Mouse (Mus musculus): ENCODE measurements at regions not wholly inside any gene's neighbourhood (a gene's known extent, or its start where the extent isn't known, plus 50 kb on each side); places are given as distances from the start of the nearest gene placed in this dataset.

GRCm38 (mm10) chr2:139198281-139198680 lies 295.4 kb upstream of the Sptlc3 start:
- Histone ChIP-seq H3K9ac (ENCODE audit: low read depth, low read length, severe bottlenecking) (no peak overlapping the region), H3K36me3 (ENCODE audit: control insufficient read depth, insufficient read depth, low read length) (no peaks in the 10 kb centered on the region), H3K27ac (replicated peaks; ENCODE audit: low read depth, low read length) (no peak overlapping the region), H3K9me3 (ENCODE audit: control insufficient read depth, low read length) (no peaks in the 10 kb centered on the region), H3K27me3 (ENCODE audit: control insufficient read depth, insufficient read depth, low read length) (no peaks in the 10 kb centered on the region), H3K4me1 (ENCODE audit: control insufficient read depth, insufficient read depth, low read length) (no peaks in the 10 kb centered on the region), H3K4me2 (replicated peaks; ENCODE audit: low read depth, low read length, severe bottlenecking) (no peak overlapping the region), H3K4me3 (replicated peaks; ENCODE audit: low read length) (no peak overlapping the region)
- ATAC-seq (ENCODE audit: low FRiP score, low read depth) = no peak
- DNase-seq (ENCODE audit: low spot score) = no peak
- 71% methylated on average over 2 of the region's 2 CpGs for WGBS
- TF ChIP-seq POLR2A (IDR thresholded peaks at IDR 0.05; ENCODE audit: borderline replicate concordance, extremely low read depth, insufficient read depth, insufficient read length) = no peak

DNA sequence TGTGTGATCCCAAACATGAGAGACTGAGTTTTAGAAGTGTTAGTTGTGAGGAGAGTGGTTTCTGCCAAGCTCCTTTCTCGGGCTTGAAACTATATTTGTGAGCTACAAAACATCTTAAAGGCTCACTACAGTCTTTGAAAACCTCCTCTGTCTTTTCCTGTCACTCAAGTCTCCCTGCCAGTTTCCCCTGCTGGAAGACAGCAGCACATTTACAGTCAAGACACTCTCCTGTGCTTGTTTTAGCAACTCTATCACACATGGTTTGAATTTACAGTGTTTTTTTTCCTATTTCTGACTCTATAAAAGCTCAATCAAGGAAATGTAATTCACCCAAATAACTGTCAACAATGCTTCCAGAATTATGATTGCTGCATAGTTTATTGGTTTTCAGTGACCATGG lies 286.1 kb upstream of the Sptlc3 start:
- H3K27me3 ChIP-seq (ENCODE audit: control insufficient read depth, insufficient read depth, low read length) = no peaks in the 10 kb centered on the region
- no peak overlapping the region for H3K4me3 ChIP-seq (replicated peaks; ENCODE audit: low read length)
- H3K9me3 ChIP-seq (ENCODE audit: control insufficient read depth, low read length) = no peaks in the 10 kb centered on the region
- 33% methylated on average over 1 of the region's 1 CpGs for WGBS
- no peaks in the 10 kb centered on the region for H3K36me3 ChIP-seq (ENCODE audit: control insufficient read depth, insufficient read depth, low read length)
- H3K9ac ChIP-seq (ENCODE audit: low read depth, low read length, severe bottlenecking) = no peak overlapping the region
- TF ChIP-seq POLR2A (IDR thresholded peaks at IDR 0.05; ENCODE audit: borderline replicate concordance, extremely low read depth, insufficient read depth, insufficient read length) = no peak
- ATAC-seq (ENCODE audit: low FRiP score, low read depth) (no peak), DNase-seq (ENCODE audit: low spot score) (no peak)
- H3K4me2 ChIP-seq (replicated peaks; ENCODE audit: low read depth, low read length, severe bottlenecking) = no peak overlapping the region
- H3K27ac ChIP-seq (replicated peaks; ENCODE audit: low read depth, low read length) = no peak overlapping the region
- H3K4me1 ChIP-seq (ENCODE audit: control insufficient read depth, insufficient read depth, low read length) = no peaks in the 10 kb centered on the region

- DNase-seq (ENCODE audit: low spot score) (no peak), ATAC-seq (ENCODE audit: low FRiP score, low read depth) (no peak)
- H3K9me3 ChIP-seq (ENCODE audit: control insufficient read depth, low read length) = no peaks in the 10 kb centered on the region
- peak overlapping the region; percentile 28; the same call in 1 of the 2 replicates for H3K9ac ChIP-seq (ENCODE audit: low read depth, low read length, severe bottlenecking)
- H3K4me3 ChIP-seq (replicated peaks; ENCODE audit: low read length) = no peak overlapping the region
- no peaks in the 10 kb centered on the region for H3K27me3 ChIP-seq (ENCODE audit: control insufficient read depth, insufficient read depth, low read length)
- H3K4me1 ChIP-seq (ENCODE audit: control insufficient read depth, insufficient read depth, low read length) = peaks cover 4% of the 10 kb centered on the region; the same call in 1 of the 2 replicates
- H3K27ac ChIP-seq (replicated peaks; ENCODE audit: low read depth, low read length) = no peak overlapping the region
- no peak for TF ChIP-seq POLR2A (IDR thresholded peaks at IDR 0.05; ENCODE audit: borderline replicate concordance, extremely low read depth, insufficient read depth, insufficient read length)
- H3K36me3 ChIP-seq (ENCODE audit: control insufficient read depth, insufficient read depth, low read length) = no peaks in the 10 kb centered on the region
- WGBS = 8% methylated on average over 9 of the region's 9 CpGs
- 0 out of 2 replicates have a peak overlapping the region, but pooled peaks have one; percentile 23 for H3K4me2 ChIP-seq (replicated peaks; ENCODE audit: low read depth, low read length, severe bottlenecking)
Measured at GRCm38 (mm10) chr2:139220757-139221400, 272.8 kb upstream of the Sptlc3 start.

DNA sequence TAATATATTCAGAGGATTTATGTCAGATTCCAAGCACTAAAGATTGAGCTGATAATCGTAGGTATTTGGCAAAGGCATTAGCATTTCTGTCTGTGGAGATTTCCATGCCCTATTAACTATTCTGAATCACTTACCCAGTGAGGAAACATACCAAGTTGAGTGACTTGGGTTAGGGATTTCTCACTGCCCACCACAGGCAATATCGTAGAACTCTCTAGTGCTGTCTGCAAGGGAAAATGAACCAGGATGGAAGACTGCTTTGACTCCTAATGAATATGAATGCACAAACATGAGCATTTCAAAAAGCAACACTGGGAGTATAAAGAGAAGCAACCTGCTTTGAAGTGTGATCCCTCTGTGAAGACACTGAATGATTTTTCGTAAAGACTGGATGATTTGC lies 263.3 kb upstream of the Sptlc3 start:
- Histone ChIP-seq H3K9me3 (ENCODE audit: control insufficient read depth, low read length) (no peaks in the 10 kb centered on the region), H3K4me1 (ENCODE audit: control insufficient read depth, insufficient read depth, low read length) (no peaks in the 10 kb centered on the region), H3K27me3 (ENCODE audit: control insufficient read depth, insufficient read depth, low read length) (no peaks in the 10 kb centered on the region), H3K4me3 (replicated peaks; ENCODE audit: low read length) (no peak overlapping the region), H3K9ac (ENCODE audit: low read depth, low read length, severe bottlenecking) (no peak overlapping the region), H3K27ac (replicated peaks; ENCODE audit: low read depth, low read length) (no peak overlapping the region), H3K36me3 (ENCODE audit: control insufficient read depth, insufficient read depth, low read length) (no peaks in the 10 kb centered on the region), H3K4me2 (replicated peaks; ENCODE audit: low read depth, low read length, severe bottlenecking) (no peak overlapping the region)
- TF ChIP-seq POLR2A (IDR thresholded peaks at IDR 0.05; ENCODE audit: borderline replicate concordance, extremely low read depth, insufficient read depth, insufficient read length) = no peak
- 72% methylated on average over 3 of the region's 3 CpGs for WGBS
- ATAC-seq (ENCODE audit: low FRiP score, low read depth) (no peak), DNase-seq (ENCODE audit: low spot score) (no peak)

DNA sequence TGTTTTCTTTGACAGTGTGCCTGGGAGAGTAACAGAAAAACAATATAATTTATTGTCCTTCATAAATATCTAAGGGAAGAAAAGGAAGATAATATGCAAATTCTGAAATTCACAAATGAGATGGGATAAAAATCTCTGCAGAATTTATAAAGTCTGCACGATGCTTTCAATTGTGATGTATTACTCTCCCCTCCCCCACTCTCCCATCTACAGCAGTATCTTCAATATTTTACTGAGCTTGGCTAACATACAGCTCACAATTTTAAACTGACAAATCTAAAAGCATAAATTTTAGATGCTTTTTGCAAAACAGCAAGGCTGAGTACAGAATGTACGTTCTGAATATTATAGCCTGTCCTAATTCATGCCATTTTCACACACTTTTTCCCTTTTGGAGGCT lies 243.6 kb upstream of the Sptlc3 start:
- no peak for ATAC-seq (ENCODE audit: low FRiP score, low read depth)
- TF ChIP-seq POLR2A (IDR thresholded peaks at IDR 0.05; ENCODE audit: borderline replicate concordance, extremely low read depth, insufficient read depth, insufficient read length) = no peak
- Histone ChIP-seq H3K9ac (ENCODE audit: low read depth, low read length, severe bottlenecking) (no peak overlapping the region), H3K27ac (replicated peaks; ENCODE audit: low read depth, low read length) (no peak overlapping the region), H3K36me3 (ENCODE audit: control insufficient read depth, insufficient read depth, low read length) (no peaks in the 10 kb centered on the region), H3K4me3 (replicated peaks; ENCODE audit: low read length) (no peak overlapping the region), H3K27me3 (ENCODE audit: control insufficient read depth, insufficient read depth, low read length) (no peaks in the 10 kb centered on the region), H3K4me2 (replicated peaks; ENCODE audit: low read depth, low read length, severe bottlenecking) (no peak overlapping the region), H3K4me1 (ENCODE audit: control insufficient read depth, insufficient read depth, low read length) (no peaks in the 10 kb centered on the region), H3K9me3 (ENCODE audit: control insufficient read depth, low read length) (no peaks in the 10 kb centered on the region)
- DNase-seq (ENCODE audit: low spot score) = no peak
- 86% methylated on average over 2 of the region's 2 CpGs for WGBS

Measured in limb, embryonic 14.5 days (tissue).